Mouse (Mus musculus): ENCODE data around the gene Wdr25. TPM values are rescaled to one million over a fixed set of nuclear protein-coding genes. Genes with fewer than 3 reads are reported as not detected.

Gene Wdr25
- polyA plus RNA-seq, 1 experiment from 2014 or later = 8.0 TPM

DNA sequence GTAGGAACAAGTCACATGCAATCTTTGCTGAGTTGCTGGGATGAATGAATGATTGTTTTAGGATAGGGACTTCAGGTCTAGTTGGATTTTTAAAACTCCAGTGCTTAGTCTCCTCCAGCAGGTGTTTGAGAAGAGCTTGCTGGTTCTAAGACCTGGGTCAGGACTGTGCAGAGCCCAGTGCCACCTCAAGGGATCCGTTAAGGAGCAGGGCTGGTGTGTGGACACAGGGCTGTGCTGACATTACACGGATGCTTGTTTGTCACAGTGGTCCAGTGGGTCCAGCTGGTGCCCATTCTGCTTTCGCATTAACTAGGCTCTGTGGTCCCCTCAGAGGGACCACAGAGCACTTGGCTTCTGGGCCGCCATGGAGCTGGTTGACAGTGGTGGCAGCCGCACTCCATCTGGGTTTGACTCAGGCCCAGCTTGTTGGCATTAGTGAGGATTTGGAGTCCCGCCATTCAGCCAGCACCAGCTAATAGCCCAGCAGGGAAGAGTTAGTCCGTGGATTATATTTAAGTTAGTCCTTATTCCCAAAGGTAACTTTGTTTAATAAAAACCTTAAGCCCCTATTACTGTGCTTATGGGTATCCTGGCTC lies 23.1 kb downstream of the Wdr25 start:
- ATAC-seq (ENCODE audit: insufficient read depth) = peak; percentile 53; the same call in 1 of the 2 replicates
- DNase-seq = no peak

DNA sequence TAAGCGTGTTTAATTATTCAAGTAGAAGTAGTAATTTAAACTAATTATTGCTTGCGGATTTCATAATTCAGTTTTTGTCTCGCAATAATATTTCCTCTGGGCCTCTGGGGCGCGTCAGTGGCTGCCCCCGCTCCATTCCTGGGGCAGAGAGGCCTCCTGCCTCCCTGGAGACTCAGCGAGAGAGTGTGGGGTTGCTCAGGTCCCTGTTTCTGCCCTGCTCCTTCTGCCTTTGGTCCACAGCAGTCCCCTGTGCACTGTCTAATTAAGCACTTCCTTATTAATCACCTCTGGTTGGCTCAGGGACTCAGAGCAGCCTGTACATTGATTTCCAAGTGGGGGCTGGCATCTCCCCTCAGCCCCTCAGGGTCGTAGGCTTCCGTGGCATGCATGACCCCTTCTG lies 24.1 kb downstream of the Wdr25 start:
- no peak for TF ChIP-seq CTCF (IDR thresholded peaks at IDR 0.05; ENCODE audit: low read depth)
- no peak for ATAC-seq (ENCODE audit: insufficient read depth)
- Histone ChIP-seq H3K4me2 (no peak overlapping the region), H3K9ac (no peak overlapping the region), H3K27me3 (ENCODE audit: insufficient read depth, low read length) (no peaks in the 10 kb centered on the region), H3K9me3 (ENCODE audit: low read depth, low read length) (no peaks in the 10 kb centered on the region), H3K4me1 (ENCODE audit: insufficient read depth) (0 out of 2 replicates have a peak, but pooled peaks cover 4% of the 10 kb centered on the region), H3K36me3 (ENCODE audit: insufficient read depth) (no peaks in the 10 kb centered on the region), H3K27ac (ENCODE audit: low read depth) (no peak overlapping the region), H3K4me3 (ENCODE audit: low read depth, low read length) (no peak overlapping the region)
- no peak for DNase-seq
- 75% methylated on average over 9 of the region's 9 CpGs for WGBS

More for the DNA sequence above, 23.1 kb downstream of the Wdr25 start:
- no peak overlapping the region for H3K4me2 ChIP-seq
- no peak overlapping the region for H3K27ac ChIP-seq (ENCODE audit: low read depth)
- no peaks in the 10 kb centered on the region for H3K36me3 ChIP-seq (ENCODE audit: insufficient read depth)
- no peak overlapping the region for H3K4me3 ChIP-seq (ENCODE audit: low read depth, low read length)
- no peak for TF ChIP-seq CTCF (IDR thresholded peaks at IDR 0.05; ENCODE audit: low read depth)
- WGBS = 75% methylated on average over 7 of the region's 7 CpGs
- 0 out of 2 replicates have a peak, but pooled peaks cover 4% of the 10 kb centered on the region for H3K4me1 ChIP-seq (ENCODE audit: insufficient read depth)
- H3K9ac ChIP-seq = no peak overlapping the region
- no peaks in the 10 kb centered on the region for H3K27me3 ChIP-seq (ENCODE audit: insufficient read depth, low read length)
- no peaks in the 10 kb centered on the region for H3K9me3 ChIP-seq (ENCODE audit: low read depth, low read length)

DNA sequence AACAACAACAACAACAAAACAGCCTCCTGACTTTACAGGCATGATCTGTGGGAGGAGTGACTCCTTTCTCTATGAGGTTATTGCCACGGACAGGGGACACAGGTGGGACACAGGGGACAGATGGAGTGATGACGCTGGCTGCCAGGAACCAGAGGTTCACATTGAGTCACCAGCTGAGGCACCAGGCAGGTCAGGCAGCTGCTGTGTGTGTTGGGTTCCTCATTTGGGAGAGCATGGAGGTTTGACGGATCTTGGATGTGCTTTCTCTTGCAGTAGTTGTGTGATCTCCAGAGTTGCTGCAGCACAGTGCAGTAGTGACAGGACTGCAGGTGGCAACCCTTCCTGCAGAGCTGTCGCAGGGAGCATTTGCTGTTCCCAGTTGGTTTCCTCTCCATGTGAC lies 25.3 kb downstream of the Wdr25 start:
- 58% methylated on average over 4 of the region's 4 CpGs for WGBS

DNA sequence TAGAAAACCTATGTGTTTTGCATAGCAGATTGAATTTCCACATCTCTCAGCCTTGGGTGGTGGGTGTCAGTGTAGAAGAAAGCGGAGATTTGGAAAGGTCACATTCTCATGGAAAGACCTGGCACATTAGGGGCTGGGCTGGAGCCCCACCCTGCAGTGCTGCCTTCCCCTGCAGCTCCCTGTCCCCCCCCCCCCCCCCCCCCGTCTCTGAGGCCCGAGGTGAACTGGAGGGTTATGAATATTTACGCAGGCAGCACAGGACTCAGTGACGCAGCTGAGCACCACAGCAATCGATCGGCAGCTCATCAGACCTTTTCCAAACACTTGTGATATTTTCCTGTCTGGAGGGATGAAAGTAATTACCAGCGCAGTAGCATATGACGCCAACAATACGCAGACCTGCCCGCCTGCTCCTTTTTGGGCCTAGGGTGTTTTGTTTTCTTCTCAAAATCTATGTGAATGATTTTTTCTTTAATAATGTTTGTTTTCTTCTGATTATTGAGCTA lies 33.2 kb downstream of the Wdr25 start:
- no peak for TF ChIP-seq CTCF (IDR thresholded peaks at IDR 0.05; ENCODE audit: low read depth)
- no peak for ATAC-seq (ENCODE audit: insufficient read depth)
- H3K9ac ChIP-seq = no peak overlapping the region
- no peaks in the 10 kb centered on the region for H3K9me3 ChIP-seq (ENCODE audit: low read depth, low read length)
- H3K36me3 ChIP-seq (ENCODE audit: insufficient read depth) = no peaks in the 10 kb centered on the region
- WGBS = 40% methylated on average over 10 of the region's 11 CpGs
- no peaks in the 10 kb centered on the region for H3K27me3 ChIP-seq (ENCODE audit: insufficient read depth, low read length)
- DNase-seq = no peak
- no peaks in the 10 kb centered on the region; the same call in 1 of the 2 replicates for H3K4me1 ChIP-seq (ENCODE audit: insufficient read depth)
- no peak overlapping the region for H3K4me2 ChIP-seq
- H3K4me3 ChIP-seq (ENCODE audit: low read depth, low read length) = no peak overlapping the region
- H3K27ac ChIP-seq (ENCODE audit: low read depth) = no peak overlapping the region

More for the DNA sequence above, 25.3 kb downstream of the Wdr25 start:
- H3K27me3 ChIP-seq (ENCODE audit: insufficient read depth, low read length) = no peaks in the 10 kb centered on the region
- no peaks in the 10 kb centered on the region for H3K9me3 ChIP-seq (ENCODE audit: low read depth, low read length)
- no peak overlapping the region for H3K4me3 ChIP-seq (ENCODE audit: low read depth, low read length)
- no peak overlapping the region for H3K4me2 ChIP-seq
- 0 out of 2 replicates have a peak, but pooled peaks cover 4% of the 10 kb centered on the region for H3K4me1 ChIP-seq (ENCODE audit: insufficient read depth)
- no peaks in the 10 kb centered on the region for H3K36me3 ChIP-seq (ENCODE audit: insufficient read depth)
- H3K27ac ChIP-seq (ENCODE audit: low read depth) = no peak overlapping the region
- ATAC-seq (ENCODE audit: insufficient read depth) = no peak
- TF ChIP-seq CTCF (IDR thresholded peaks at IDR 0.05; ENCODE audit: low read depth) = no peak
- H3K9ac ChIP-seq = no peak overlapping the region
- no peak for DNase-seq

DNA sequence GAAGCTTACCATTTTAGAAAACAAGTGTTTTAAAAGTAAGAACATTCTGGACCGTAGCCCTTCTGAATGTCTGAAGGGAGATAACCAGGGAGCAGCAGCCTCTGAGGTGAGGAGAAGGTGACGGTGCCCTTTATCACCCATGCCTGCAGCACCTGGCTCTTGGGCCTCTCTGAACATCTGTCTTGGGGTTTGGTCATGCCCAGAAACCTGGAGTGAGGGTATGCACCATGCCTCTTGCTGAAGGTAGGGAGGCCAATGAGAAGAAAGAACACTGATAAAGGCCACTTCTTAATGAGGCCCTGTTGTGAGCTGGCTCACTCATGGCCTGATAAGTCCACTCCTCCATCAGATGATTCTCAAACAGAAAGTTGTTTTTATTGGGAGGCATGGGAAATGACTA lies 34.8 kb downstream of the Wdr25 start:
- WGBS = 92% methylated on average over 2 of the region's 2 CpGs
- no peaks in the 10 kb centered on the region for H3K36me3 ChIP-seq (ENCODE audit: insufficient read depth)
- no peak overlapping the region for H3K4me2 ChIP-seq
- no peaks in the 10 kb centered on the region for H3K9me3 ChIP-seq (ENCODE audit: low read depth, low read length)
- ATAC-seq (ENCODE audit: insufficient read depth) (no peak), DNase-seq (no peak)
- TF ChIP-seq CTCF (IDR thresholded peaks at IDR 0.05; ENCODE audit: low read depth) = no peak
- H3K9ac ChIP-seq = no peak overlapping the region
- no peak overlapping the region for H3K27ac ChIP-seq (ENCODE audit: low read depth)
- H3K27me3 ChIP-seq (ENCODE audit: insufficient read depth, low read length) = no peaks in the 10 kb centered on the region
- no peak overlapping the region for H3K4me3 ChIP-seq (ENCODE audit: low read depth, low read length)
- H3K4me1 ChIP-seq (ENCODE audit: insufficient read depth) = no peaks in the 10 kb centered on the region; the same call in 1 of the 2 replicates

DNA sequence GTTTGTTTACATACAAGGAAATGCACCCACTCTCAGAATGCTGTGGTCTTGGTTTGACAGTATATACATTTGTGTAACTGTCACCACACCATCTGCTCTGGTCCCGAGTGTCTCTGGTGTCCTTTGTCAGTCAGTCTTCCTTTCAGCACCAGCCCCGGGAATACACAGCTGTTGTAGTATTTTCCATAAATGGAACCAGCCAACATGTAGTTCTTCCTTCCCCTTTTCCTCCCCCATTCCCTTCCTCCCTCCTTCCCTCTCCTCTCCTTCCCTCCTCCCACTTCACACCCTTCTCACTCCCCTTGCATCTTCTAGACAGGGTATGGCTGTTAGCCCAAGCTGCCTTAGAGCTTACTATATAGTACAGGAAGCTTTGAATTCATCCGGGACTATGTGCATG lies 36.0 kb downstream of the Wdr25 start:
- Histone ChIP-seq H3K4me1 (ENCODE audit: insufficient read depth) (no peaks in the 10 kb centered on the region; the same call in 1 of the 2 replicates), H3K9me3 (ENCODE audit: low read depth, low read length) (no peaks in the 10 kb centered on the region), H3K27me3 (ENCODE audit: insufficient read depth, low read length) (no peaks in the 10 kb centered on the region), H3K9ac (no peak overlapping the region), H3K4me3 (ENCODE audit: low read depth, low read length) (no peak overlapping the region), H3K4me2 (no peak overlapping the region), H3K27ac (ENCODE audit: low read depth) (no peak overlapping the region), H3K36me3 (ENCODE audit: insufficient read depth) (no peaks in the 10 kb centered on the region)
- peak; percentile 68 for DNase-seq
- ATAC-seq (ENCODE audit: insufficient read depth) = peak; percentile 83
- 45% methylated on average over 3 of the region's 3 CpGs for WGBS
- no peak for TF ChIP-seq CTCF (IDR thresholded peaks at IDR 0.05; ENCODE audit: low read depth)

DNA sequence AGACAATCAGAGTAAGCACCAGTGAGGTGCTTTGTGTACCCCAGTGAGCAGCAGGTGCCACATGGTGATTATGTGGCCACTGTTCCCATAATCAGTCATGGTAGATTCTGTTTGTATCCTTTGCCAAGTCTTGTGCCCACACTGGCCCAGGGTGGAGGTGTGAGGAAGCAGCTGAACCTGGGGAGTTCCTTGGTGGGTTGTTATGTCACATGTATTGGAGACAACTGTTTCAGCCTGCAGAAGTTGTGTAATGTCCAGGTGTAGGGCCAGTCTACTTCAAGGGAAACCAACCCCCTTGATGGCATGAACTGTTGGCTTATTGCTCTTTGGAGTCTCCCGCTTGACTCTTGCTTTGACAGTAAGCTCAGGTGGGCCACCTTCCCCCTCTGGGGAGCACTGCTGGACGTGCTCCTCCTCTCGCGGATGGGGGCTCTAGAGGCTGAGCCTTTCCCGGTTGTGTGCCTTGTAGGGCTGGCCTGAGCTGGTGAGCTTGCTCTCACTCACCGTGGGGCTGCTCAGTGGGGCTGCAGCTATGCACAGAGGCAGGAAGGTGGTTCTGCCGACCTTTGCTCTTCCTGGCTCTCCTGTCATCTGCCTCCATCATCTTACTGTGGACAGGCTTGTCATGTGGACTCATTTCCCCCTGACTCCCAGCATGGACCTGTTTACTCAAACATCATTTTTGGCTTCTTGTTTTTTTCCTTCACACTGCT lies 38.1 kb downstream of the Wdr25 start:
- Histone ChIP-seq H3K27ac (ENCODE audit: low read depth) (no peak overlapping the region), H3K4me1 (ENCODE audit: insufficient read depth) (no peaks in the 10 kb centered on the region; the same call in 1 of the 2 replicates), H3K4me2 (no peak overlapping the region), H3K9ac (no peak overlapping the region), H3K27me3 (ENCODE audit: insufficient read depth, low read length) (no peaks in the 10 kb centered on the region), H3K36me3 (ENCODE audit: insufficient read depth) (no peaks in the 10 kb centered on the region), H3K9me3 (ENCODE audit: low read depth, low read length) (no peaks in the 10 kb centered on the region), H3K4me3 (ENCODE audit: low read depth, low read length) (no peak overlapping the region)
- WGBS = 64% methylated on average over 7 of the region's 7 CpGs
- no peak for TF ChIP-seq CTCF (IDR thresholded peaks at IDR 0.05; ENCODE audit: low read depth)
- DNase-seq = no peak
- no peak for ATAC-seq (ENCODE audit: insufficient read depth)

Data from lung, embryonic 14.5 days (tissue).